Mouse (Mus musculus): ENCODE measurements around the gene Hipk2. TPM values are rescaled to one million over a fixed set of nuclear protein-coding genes. Genes with fewer than 3 reads are reported as not detected.

Gene Hipk2
- polyA plus RNA-seq, 1 experiment from 2014 or later: 18.0 TPM

DNA sequence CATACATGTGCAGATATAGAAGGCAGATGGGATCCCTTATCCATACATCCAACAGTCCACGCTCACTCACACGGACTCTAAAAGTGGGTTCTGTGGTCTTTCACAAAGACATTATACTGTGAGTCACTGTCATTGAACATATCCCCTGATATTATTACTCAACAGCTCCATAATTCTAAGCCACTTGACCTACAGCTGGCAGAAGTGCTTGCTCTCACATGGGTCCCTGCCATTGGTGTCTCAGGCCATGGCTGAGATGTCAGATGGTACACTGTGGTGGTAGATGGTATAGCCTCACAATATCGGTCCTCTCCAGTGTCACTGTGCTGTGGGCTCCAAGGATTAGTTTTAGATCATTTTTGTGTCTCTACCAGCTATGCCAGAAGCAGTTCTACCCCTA, 42.2 kb downstream of the Hipk2 start:
- Histone ChIP-seq H3K9ac (no peak overlapping the region), H3K27me3 (no peaks in the 10 kb centered on the region), H3K4me1 (replicated peaks) (peaks cover 94% of the 10 kb centered on the region), H3K27ac (replicated peaks) (peak overlapping the region; percentile 71), H3K4me3 (replicated peaks) (no peak overlapping the region), H3K36me3 (replicated peaks) (peaks cover 36% of the 10 kb centered on the region), H3K4me2 (peak overlapping the region; percentile 5; the same call in 1 of the 2 replicates), H3K9me3 (replicated peaks) (no peaks in the 10 kb centered on the region)
- no peak for ATAC-seq (ENCODE audit: insufficient read depth)
- WGBS (ENCODE audit: insufficient replicate concordance): 89% methylated on average over 3 of the region's 3 CpGs

DNA sequence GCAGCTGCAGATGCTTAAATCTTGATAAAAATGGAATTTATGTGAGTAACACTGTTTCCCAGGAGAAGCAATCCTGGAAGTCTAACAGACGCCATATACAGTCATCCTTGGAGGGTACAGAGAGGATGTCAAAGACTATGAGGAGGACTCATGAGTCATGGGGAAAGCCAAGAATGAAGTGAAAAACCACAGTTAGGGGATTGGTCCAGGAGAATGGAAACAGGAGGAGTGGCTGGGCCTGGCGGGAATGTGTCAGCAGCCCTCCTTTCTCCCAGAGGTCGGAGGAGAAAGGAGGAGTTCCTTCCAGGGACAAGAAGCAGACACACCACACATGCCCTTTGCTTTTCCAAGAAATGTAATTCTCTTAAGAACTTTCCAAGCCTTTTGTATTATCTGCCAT, 46.5 kb downstream of the Hipk2 start:
- no peak overlapping the region for H3K4me3 ChIP-seq (replicated peaks)
- peaks cover 76% of the 10 kb centered on the region for H3K4me1 ChIP-seq (replicated peaks)
- no peak overlapping the region for H3K4me2 ChIP-seq
- peak overlapping the region; percentile 15; the same call in 1 of the 2 replicates for H3K9ac ChIP-seq
- 68% methylated on average over 3 of the region's 3 CpGs for WGBS (ENCODE audit: insufficient replicate concordance)
- no peaks in the 10 kb centered on the region for H3K27me3 ChIP-seq
- H3K27ac ChIP-seq (replicated peaks): 0 out of 2 replicates have a peak overlapping the region, but pooled peaks have one; percentile 29
- H3K36me3 ChIP-seq (replicated peaks): peaks cover 26% of the 10 kb centered on the region
- no peaks in the 10 kb centered on the region for H3K9me3 ChIP-seq (replicated peaks)
- ATAC-seq (ENCODE audit: insufficient read depth): no peak

DNA sequence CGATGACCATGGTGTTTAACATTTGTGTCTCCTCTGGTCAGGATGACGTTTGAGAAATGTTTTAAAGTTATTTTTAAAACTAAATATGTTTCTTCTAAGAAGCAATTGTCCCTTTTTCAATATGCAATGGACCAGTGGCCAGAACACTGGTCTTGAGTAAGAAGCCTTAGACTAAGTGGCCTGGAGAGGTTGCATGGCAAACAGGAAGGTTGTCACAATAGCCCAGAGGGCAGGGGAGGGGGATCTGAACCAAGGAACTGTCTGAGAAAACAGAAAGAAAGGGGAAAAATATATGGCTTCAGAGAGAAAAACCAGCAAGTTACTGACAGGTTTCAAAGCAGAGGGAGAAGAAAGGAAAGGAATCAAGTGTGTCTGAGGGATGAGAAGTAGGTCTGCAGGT, 47.8 kb downstream of the Hipk2 start:
- no peak for ATAC-seq (ENCODE audit: insufficient read depth)
- Histone ChIP-seq H3K4me1 (replicated peaks) (peaks cover 76% of the 10 kb centered on the region), H3K4me2 (no peak overlapping the region), H3K36me3 (replicated peaks) (peaks cover 19% of the 10 kb centered on the region), H3K9me3 (replicated peaks) (no peaks in the 10 kb centered on the region), H3K27me3 (no peaks in the 10 kb centered on the region), H3K27ac (replicated peaks) (peak overlapping the region; percentile 45), H3K4me3 (replicated peaks) (no peak overlapping the region), H3K9ac (no peak overlapping the region)
- WGBS (ENCODE audit: insufficient replicate concordance): 54% methylated on average over 2 of the region's 2 CpGs

DNA sequence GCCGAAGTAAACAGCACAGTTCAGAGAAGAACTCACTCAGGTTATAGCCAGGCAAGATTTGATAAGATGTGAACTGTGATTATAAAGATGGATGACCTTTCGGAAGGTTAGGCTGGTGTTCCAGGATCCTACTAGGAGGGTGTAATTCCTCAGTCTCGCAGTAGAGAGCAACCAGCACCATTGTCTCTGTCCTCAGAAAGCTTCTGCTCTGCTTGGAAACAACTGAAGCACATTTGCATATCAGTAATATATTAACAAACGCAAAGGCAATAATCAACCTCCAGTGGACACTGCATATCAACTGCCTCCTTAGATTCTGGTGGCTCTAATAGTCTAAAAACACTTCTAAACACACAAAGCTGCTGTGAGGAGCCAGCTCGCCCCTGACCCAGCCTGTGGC, 48.5 kb downstream of the Hipk2 start:
- H3K4me1 ChIP-seq (replicated peaks): peaks cover 76% of the 10 kb centered on the region
- H3K36me3 ChIP-seq (replicated peaks): peaks cover 19% of the 10 kb centered on the region
- no peak overlapping the region for H3K4me2 ChIP-seq
- WGBS (ENCODE audit: insufficient replicate concordance): 60% methylated on average over 5 of the region's 5 CpGs
- H3K27ac ChIP-seq (replicated peaks): peak overlapping the region; percentile 45
- no peak for ATAC-seq (ENCODE audit: insufficient read depth)
- no peak overlapping the region for H3K9ac ChIP-seq
- no peaks in the 10 kb centered on the region for H3K9me3 ChIP-seq (replicated peaks)
- no peaks in the 10 kb centered on the region for H3K27me3 ChIP-seq
- no peak overlapping the region for H3K4me3 ChIP-seq (replicated peaks)

DNA sequence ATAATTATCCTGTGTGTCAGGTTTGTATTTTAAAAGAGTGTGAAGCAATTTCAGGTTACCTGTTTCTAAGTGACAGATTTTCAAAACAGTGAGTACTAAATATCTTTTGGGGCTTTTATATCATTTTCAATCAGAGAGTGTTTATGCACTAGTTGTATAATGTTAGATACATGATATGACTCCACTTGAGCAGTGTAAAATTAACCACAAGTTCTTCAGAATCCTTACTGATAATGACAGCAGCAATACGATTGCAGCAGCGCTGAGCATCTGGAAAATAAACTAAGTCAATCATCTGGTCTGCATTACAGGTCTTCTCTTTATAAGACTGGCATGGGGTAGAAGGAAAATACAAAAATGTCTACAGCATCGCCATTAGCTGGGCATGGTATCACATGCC, 49.1 kb downstream of the Hipk2 start:
- ATAC-seq (ENCODE audit: insufficient read depth): no peak

DNA sequence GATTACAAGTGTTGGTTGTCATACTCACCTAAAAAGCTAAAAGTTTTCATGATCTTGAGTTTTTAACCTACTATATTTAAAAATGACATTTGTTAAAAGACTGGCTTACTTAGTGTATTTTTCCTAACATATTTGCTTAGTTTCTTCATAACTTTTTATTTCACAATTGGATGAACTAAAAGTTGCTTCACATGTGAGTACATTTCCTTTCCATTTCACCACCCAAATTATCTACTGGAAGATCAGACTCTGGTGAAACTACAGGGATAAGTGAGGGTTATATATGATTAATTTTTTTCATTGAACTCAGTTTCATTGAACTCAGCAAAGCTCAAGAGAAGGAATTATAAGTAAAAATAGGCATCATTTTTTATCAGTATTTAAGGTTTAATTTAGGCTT, 50.1 kb downstream of the Hipk2 start:
- H3K9ac ChIP-seq: no peak overlapping the region
- H3K27ac ChIP-seq (replicated peaks): no peak overlapping the region
- no peak for ATAC-seq (ENCODE audit: insufficient read depth)
- no peak overlapping the region for H3K4me3 ChIP-seq (replicated peaks)
- H3K9me3 ChIP-seq (replicated peaks): no peaks in the 10 kb centered on the region
- H3K4me1 ChIP-seq (replicated peaks): peaks cover 76% of the 10 kb centered on the region
- no peak overlapping the region for H3K4me2 ChIP-seq
- H3K36me3 ChIP-seq (replicated peaks): peaks cover 26% of the 10 kb centered on the region
- no peaks in the 10 kb centered on the region for H3K27me3 ChIP-seq

More for the DNA sequence above, 49.1 kb downstream of the Hipk2 start:
- Histone ChIP-seq H3K9me3 (replicated peaks) (no peaks in the 10 kb centered on the region), H3K27me3 (no peaks in the 10 kb centered on the region), H3K4me3 (replicated peaks) (no peak overlapping the region), H3K9ac (no peak overlapping the region), H3K4me1 (replicated peaks) (peaks cover 74% of the 10 kb centered on the region), H3K4me2 (no peak overlapping the region), H3K36me3 (replicated peaks) (peaks cover 19% of the 10 kb centered on the region), H3K27ac (replicated peaks) (no peak overlapping the region)
- 31% methylated on average over 3 of the region's 3 CpGs for WGBS (ENCODE audit: insufficient replicate concordance)

DNA sequence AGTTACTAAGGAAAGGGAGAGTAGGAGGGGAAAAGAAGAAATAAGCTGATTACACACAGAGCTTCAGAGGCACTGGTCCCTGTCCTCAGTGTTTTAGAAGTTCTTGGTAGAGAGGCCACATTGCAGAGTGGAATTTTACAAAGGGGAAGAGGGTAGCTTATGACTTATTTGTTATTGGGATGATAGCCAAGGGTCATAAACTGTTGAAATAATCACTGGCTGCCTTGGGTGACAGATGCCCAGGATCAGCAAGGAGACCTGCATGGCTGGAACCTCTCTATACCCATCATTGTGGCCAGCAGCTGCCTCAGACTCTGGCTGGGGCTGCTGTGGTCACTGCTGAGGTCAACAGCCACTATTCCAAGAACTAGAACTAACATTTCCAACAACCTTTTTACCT, 52.1 kb downstream of the Hipk2 start:
- Histone ChIP-seq H3K4me3 (replicated peaks) (no peak overlapping the region), H3K27me3 (no peaks in the 10 kb centered on the region), H3K27ac (replicated peaks) (no peak overlapping the region), H3K4me2 (no peak overlapping the region), H3K36me3 (replicated peaks) (peaks cover 39% of the 10 kb centered on the region), H3K9ac (no peak overlapping the region), H3K9me3 (replicated peaks) (no peaks in the 10 kb centered on the region), H3K4me1 (replicated peaks) (peaks cover 59% of the 10 kb centered on the region)
- ATAC-seq (ENCODE audit: insufficient read depth): no peak

DNA sequence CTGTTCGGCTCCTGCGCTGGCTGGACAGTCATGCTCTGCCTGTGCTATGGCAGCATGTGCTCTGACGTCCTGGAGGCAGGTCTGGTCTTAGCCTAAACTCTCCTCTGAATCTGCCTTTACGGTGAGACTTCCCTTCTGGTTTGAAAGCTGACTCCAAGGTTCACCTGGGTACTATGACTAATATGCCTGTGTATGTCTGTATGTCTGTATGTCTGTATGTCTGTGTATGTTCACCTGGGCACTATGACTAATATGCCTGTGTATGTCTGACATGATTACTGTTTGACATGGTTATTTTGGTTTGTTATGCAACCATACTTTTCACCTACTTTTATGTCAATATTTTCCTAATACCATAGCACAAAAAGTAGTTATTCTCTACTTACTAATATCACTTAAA, 52.8 kb downstream of the Hipk2 start:
- 76% methylated on average over 4 of the region's 4 CpGs for WGBS (ENCODE audit: insufficient replicate concordance)

DNA sequence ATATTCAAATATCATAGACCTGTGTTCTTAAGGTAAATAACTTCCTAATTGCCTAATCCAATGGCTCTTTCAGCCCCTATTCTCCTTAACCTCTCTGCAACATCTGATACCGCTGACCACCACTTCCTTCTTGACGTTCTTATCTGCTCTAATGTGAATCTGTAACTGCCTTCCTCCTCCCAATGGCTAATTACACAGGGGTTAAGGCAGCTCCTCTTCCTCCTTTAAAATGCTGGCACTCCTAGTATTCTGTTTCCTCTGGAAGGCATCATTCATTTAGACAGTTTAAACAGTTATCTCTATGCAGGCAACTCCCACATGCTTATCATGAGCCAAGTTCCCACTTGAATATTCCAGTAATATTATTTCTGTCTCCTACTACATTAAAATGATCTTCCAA, 54.3 kb downstream of the Hipk2 start:
- Histone ChIP-seq H3K27me3 (no peaks in the 10 kb centered on the region), H3K9me3 (replicated peaks) (no peaks in the 10 kb centered on the region), H3K4me2 (no peak overlapping the region), H3K9ac (no peak overlapping the region), H3K36me3 (replicated peaks) (peaks cover 54% of the 10 kb centered on the region), H3K4me3 (replicated peaks) (no peak overlapping the region), H3K27ac (replicated peaks) (0 out of 2 replicates have a peak overlapping the region, but pooled peaks have one; percentile 4), H3K4me1 (replicated peaks) (peaks cover 44% of the 10 kb centered on the region)
- ATAC-seq (ENCODE audit: insufficient read depth): no peak
- 12% methylated on average over 2 of the region's 2 CpGs for WGBS (ENCODE audit: insufficient replicate concordance)

More for the DNA sequence above, 52.8 kb downstream of the Hipk2 start:
- Histone ChIP-seq H3K9ac (no peak overlapping the region), H3K4me3 (replicated peaks) (no peak overlapping the region), H3K36me3 (replicated peaks) (peaks cover 45% of the 10 kb centered on the region), H3K4me1 (replicated peaks) (peaks cover 53% of the 10 kb centered on the region), H3K27me3 (no peaks in the 10 kb centered on the region), H3K4me2 (no peak overlapping the region), H3K27ac (replicated peaks) (no peak overlapping the region), H3K9me3 (replicated peaks) (no peaks in the 10 kb centered on the region)
- ATAC-seq (ENCODE audit: insufficient read depth): no peak

DNA sequence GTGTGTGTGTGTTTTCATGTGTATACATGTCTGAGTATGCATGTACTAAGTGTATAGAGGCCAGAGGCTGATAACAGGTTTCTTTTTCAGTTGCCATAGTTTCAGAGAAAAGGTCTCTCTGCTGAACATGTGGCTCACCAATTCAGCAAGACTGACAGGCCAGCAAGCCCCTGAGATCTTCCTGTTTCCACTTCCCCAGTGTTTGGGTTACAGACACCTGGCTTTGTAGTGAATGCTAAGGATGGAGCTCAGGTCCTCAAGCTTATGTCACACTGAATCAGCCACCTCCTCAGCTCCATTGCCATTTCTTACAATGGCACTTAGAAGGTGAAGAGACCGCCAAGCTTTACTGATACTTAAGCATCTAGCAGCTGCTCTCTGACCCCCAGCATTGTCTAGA, 55.1 kb downstream of the Hipk2 start:
- Histone ChIP-seq H3K36me3 (replicated peaks) (peaks cover 60% of the 10 kb centered on the region), H3K27ac (replicated peaks) (0 out of 2 replicates have a peak overlapping the region, but pooled peaks have one; percentile 4), H3K27me3 (no peaks in the 10 kb centered on the region), H3K4me1 (replicated peaks) (peaks cover 52% of the 10 kb centered on the region), H3K9me3 (replicated peaks) (no peaks in the 10 kb centered on the region), H3K4me3 (replicated peaks) (no peak overlapping the region), H3K9ac (no peak overlapping the region), H3K4me2 (no peak overlapping the region)
- 97% methylated on average over 1 of the region's 1 CpGs for WGBS (ENCODE audit: insufficient replicate concordance)
- ATAC-seq (ENCODE audit: insufficient read depth): no peak

DNA sequence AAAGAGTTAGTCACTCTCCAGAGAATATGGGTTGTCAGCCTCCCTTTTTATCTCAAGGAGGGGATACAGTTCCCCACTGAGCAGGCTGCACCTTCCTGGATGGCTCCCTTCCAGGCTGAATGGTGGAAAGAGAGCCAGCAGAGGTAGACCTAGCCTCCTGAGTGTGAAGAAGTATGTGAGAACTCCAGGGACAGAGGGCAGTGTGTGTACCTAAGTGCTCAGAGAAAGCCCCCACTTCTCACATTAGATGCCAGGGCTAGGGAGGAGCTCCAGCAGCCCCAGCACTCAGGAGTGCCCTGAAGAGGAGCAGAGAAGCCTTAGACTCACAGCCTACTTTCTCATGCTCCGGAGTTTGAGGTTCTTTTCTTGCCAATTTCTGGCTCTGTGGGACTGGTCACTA, 59.7 kb downstream of the Hipk2 start:
- peaks cover 88% of the 10 kb centered on the region for H3K36me3 ChIP-seq (replicated peaks)
- H3K4me3 ChIP-seq (replicated peaks): no peak overlapping the region
- no peaks in the 10 kb centered on the region for H3K9me3 ChIP-seq (replicated peaks)
- WGBS (ENCODE audit: insufficient replicate concordance): 94% methylated on average over 1 of the region's 1 CpGs
- H3K27me3 ChIP-seq: no peaks in the 10 kb centered on the region
- H3K9ac ChIP-seq: no peak overlapping the region
- 0 out of 2 replicates have a peak overlapping the region, but pooled peaks have one; percentile 14 for H3K27ac ChIP-seq (replicated peaks)
- no peak for ATAC-seq (ENCODE audit: insufficient read depth)
- H3K4me1 ChIP-seq (replicated peaks): peaks cover 37% of the 10 kb centered on the region
- H3K4me2 ChIP-seq: no peak overlapping the region

DNA sequence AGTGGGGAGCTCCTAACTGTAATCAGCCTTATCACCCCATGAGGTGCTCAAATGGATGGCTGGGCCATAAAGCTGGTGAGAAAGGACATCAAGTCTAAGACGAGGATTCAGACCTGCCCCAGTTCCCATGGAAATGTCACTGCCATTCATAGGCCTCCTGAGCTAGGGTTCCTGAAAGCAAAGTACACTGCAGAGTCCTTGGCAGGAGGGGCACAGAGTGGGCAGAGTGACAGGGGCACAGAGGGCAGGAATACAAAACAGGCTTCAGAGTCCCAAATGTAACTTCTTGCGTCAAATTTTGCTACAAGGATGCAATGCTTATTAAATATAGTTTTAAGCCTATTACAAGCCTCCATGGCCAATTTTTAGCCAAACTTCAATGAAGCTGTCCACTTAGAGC, 60.4 kb downstream of the Hipk2 start:
- Histone ChIP-seq H3K27ac (replicated peaks) (no peak overlapping the region), H3K4me2 (no peak overlapping the region), H3K4me3 (replicated peaks) (no peak overlapping the region), H3K27me3 (no peaks in the 10 kb centered on the region), H3K9ac (no peak overlapping the region), H3K9me3 (replicated peaks) (no peaks in the 10 kb centered on the region), H3K4me1 (replicated peaks) (peaks cover 37% of the 10 kb centered on the region), H3K36me3 (replicated peaks) (peaks cover 91% of the 10 kb centered on the region)
- no peak for ATAC-seq (ENCODE audit: insufficient read depth)
- 58% methylated on average over 2 of the region's 2 CpGs for WGBS (ENCODE audit: insufficient replicate concordance)
